Mouse (Mus musculus) gastrocnemius, postnatal 14 days (tissue): ENCODE data around the gene Mdm4. TPM values are rescaled to one million over a fixed set of nuclear protein-coding genes. Genes with fewer than 3 reads are reported as not detected.
A peak's percentile ranks its signal among the peaks of the same experiment; 100 is the strongest.
"Not testable (repeated sequence)": the region's sequence is repeated elsewhere in the genome, so short reads cannot be mapped to it uniquely, and the experiment has no call there.

Source experiments
- DNase-seq: peaks from one replicate; pipeline ENCODE4 v3.0.0; 2021; ENCODE audit warnings: mixed read lengths
- intact Hi-C: fragments of 180-260 bp; cut with DNase I; formaldehyde crosslinking; loops from one replicate; pipeline ENCODE4 v1.15.1; 2025; ENCODE audit warnings: low total_unique reads
- total RNA-seq, 2 experiments: library from RNA; stranded (reverse); gene quantifications; 2 replicates each; pipeline ENCODE4 v1.2.3; 2021

Mdm4 gene
- total RNA-seq, 2 experiments from 2014 or later, result 23.0 to 33.2 TPM

DNA sequence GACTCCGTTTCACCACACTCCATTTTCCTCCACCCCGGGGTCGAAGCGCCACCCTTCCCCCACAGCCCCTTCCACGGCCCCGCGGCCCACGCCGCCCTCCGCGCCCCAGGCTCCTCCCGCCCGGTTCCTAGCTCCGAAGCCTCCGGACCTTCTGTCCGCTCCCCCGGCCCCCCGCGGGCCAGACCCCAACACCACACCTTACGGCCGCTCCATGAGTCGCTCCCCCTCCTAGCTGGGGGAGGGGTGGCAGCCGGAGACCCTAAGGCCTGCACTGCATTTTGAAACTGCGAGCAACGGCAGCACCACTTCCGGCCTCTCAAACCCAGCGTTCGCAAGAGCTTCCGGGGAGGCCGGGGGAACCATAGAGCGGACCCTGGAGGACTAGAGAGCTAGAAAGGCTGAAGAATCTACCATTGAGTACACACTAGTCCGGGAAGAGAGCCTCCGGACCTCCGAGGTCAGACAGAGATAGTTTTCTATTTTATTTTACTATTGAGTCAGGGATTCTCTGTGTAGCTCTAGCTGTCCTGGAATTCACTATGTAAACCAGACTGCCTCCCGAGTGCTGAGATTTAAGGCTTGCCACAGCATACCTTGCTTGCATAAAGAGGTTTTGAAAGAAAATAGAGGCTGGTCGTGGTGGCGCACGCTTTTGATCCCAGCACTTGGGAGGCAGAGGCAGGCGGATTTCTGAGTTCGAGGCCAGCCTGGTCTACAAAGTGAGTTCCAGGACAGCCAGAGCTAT is 5.1 kb downstream of the Mdm4 start:
- DNase-seq, result peak; percentile 88
- intact Hi-C loops, result no loop called here

DNA sequence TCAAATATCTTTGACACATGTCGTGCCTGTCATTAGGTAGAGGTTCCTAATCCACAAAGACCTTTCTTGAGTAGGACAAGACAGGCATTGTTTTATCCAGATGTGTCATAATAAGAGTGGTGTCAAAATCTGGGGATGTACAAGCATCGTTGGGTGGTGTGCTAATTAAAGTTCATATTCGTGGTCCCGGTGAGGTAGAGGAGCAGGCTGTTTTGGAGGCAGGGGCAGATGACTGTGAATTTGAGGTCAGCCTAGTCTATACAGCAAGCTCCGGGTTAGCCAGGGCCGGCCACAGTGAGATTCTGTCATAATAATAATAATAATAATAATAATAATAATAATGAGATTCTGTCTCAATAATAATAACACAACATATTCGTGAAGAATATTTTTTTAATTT is 5.9 kb downstream of the Mdm4 start:
- intact Hi-C loops, result no loop called here
- DNase-seq, result no peak

- intact Hi-C loops, DNase-seq: not testable (repeated sequence)
These were observed 6.6 kb downstream of the Mdm4 start for GRCm38 (mm10) chr1:133023723-133024122.

GRCm38 (mm10) chr1:133021971-133022370 is 8.4 kb downstream of the Mdm4 start:
- intact Hi-C loops, DNase-seq: not testable (repeated sequence)

DNA sequence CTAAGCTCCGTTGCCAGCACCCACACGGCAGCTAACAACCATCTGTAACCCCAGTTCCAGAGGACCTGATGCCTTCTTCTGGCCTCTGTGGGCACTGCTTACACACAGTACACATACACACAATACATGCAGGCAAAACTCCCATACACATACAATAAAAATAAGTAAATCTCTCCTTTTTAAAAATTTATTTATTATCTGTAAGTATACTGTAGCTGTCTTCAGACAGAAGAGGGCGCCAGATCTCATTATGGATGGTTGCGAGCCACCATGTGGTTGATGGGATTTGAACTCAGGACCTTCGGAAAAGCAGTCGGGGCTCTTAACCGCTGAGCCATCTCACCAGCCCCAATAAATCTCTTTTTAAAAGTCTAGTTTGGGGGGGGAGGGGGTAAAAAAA is 9.0 kb downstream of the Mdm4 start:
- intact Hi-C loops, result no loop called here
- DNase-seq, result no peak

- DNase-seq, result no peak
- intact Hi-C loops, result no loop called here
These were observed 10.0 kb downstream of the Mdm4 start for GRCm38 (mm10) chr1:133020137-133020894.

- intact Hi-C loops, result no loop called here
- DNase-seq, result no peak
These were observed 11.0 kb downstream of the Mdm4 start for GRCm38 (mm10) chr1:133019312-133019711.

GRCm38 (mm10) chr1:133018580-133018979 is 11.8 kb downstream of the Mdm4 start:
- DNase-seq, result no peak
- intact Hi-C loops, result no loop called here

- intact Hi-C loops, result no loop called here
- no peak for DNase-seq
These were observed 13.5 kb downstream of the Mdm4 start for GRCm38 (mm10) chr1:133016775-133017428.

GRCm38 (mm10) chr1:133014196-133014595 is 16.2 kb downstream of the Mdm4 start:
- DNase-seq, result no peak
- intact Hi-C loops, result no loop called here

DNA sequence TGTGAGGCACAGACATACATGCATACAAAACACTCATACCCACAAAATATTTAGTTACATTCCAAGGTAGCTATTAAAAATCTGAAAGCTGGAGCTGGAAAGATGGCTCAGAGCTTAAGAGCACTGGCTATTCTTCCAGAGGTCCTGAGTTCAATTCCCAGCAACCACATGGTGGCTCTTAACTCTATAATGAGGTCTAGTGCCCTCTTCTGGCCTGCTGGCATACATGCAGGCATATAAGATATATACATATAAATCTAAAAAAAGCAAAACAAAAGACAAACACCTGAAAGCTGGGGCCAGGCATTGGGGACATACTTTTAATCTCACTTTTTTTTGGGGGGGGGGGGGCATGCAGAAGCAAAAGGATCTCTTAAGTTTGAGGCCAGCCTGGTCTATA is 17.0 kb downstream of the Mdm4 start:
- intact Hi-C loops, result no loop called here
- no peak for DNase-seq

DNA sequence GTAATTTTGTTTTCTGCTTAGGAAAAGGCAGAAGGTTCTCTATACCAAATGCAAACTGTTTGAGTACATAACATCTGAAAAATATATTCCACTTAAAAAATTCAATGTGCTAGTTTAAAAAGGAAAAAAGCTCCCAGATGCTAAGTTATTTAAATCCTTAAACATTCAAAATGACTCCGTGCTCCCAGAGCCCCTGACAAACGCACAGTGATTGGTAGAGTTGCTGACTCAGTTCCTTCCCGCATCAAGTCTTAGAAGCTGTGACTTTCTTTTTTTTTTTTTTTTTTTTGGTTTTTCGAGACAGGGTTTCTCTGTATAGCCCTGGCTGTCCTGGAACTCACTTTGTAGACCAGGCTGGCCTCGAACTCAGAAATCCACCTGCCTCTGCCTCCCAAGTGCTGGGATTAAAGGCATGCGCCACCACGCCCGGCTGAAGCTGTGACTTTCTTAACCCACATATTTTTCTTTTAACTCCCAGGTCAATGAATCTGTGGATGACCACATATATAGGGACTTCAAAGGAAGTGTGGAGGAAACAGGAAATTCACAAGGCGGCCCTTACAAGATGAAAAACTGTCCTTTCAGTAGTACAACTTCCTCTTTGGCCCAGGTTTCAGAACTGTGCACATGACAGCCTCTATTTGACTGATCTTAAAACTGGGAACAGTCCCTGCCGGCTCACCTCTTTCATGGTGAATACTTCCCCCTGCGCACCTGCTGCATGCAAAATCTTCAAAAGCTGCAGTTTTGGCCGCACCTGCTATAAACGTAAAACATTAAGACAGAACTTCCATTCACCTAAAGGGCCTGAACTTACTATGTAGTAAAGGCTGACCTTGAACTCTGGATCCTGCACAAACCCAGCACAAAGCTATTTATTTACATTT is 18.2 kb downstream of the Mdm4 start:
- DNase-seq, result no peak
- intact Hi-C loops, result no loop called here

DNA sequence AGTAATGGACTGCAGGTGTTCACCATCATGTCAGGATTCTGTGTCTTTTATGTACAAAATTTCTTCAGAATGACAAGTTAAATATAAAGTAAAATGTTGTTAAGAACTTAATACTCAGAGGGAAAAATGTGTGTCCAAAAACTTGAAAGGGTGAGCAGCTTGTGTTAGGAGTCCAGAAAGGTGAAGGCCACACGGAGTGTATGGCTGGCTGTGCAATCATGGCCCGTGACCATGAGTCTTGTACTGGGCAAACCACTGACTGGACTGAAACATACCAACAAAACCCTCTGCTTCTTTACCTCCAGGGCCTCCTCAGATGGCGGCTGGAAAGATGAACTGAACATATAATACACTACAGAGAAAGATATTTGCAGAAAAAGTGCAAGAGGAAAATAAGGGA is 23.8 kb downstream of the Mdm4 start:
- DNase-seq, result no peak
- intact Hi-C loops, result no loop called here

DNA sequence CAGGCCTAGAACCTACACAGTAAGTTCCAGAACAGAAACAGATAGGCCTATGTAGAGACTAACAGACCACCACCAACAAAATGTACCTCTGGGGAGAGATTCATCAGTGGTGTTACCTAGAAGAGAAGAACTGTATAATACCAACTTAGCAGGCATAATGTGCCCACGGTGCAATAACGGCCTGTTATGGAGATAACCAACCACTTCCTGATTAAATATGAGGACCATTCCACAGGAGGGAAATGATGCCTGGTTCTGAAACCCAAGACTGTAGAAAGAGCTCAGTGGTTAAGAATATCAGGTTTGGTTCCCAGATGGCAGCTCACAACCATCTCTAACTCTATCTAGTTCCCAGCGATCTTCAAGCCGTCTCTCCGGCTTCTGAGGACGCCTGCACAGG is 30.0 kb downstream of the Mdm4 start:
- DNase-seq, result no peak
- intact Hi-C loops, result no loop called here

GRCm38 (mm10) chr1:132991580-132991979 is 38.8 kb downstream of the Mdm4 start:
- no peak for DNase-seq
- intact Hi-C loops, result no loop called here

- DNase-seq, result no peak
- intact Hi-C loops, result no loop called here
These were observed 39.6 kb downstream of the Mdm4 start for GRCm38 (mm10) chr1:132990733-132991132.

DNA sequence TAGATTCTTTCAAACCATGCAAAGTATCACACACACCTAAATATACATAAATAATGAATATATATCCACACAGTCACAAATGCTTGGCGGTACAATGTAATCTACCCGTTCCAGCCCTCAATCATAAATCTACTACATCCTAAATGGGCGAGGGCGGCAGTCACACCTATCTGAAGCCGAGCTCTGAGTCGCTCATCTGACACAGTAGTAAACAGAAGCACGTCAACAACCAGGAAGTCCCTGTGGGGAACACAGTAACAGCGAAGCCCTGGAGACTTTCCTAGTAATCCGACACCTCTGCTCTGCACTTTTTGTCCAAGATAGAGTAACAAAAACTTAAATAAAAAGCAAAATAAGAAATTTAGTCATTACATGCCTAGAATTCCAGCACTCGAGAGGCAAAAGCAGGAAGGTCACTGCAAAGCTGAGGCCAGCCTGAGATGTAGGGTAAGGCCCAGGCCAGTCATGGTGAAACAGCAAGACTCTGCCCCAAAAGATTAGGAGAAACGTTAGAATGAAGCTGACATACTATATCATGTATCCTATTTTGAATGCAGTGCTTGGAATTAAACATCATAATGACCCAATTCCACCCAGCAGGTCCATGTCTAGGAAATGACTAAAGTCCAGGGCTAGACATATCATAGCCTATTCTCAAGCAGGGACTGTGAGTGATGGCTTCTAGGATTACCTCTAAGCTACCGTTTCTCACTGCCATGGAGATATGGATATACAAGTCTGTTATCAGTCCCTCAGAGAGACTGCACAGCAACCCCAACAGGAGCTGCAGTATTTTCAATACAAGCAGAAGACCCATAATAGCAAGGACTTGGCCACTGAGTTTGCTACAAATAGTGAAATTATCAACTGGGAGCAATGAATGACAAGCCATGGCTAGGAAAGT is 41.6 kb downstream of the Mdm4 start:
- intact Hi-C loops, DNase-seq: not testable (repeated sequence)

DNA sequence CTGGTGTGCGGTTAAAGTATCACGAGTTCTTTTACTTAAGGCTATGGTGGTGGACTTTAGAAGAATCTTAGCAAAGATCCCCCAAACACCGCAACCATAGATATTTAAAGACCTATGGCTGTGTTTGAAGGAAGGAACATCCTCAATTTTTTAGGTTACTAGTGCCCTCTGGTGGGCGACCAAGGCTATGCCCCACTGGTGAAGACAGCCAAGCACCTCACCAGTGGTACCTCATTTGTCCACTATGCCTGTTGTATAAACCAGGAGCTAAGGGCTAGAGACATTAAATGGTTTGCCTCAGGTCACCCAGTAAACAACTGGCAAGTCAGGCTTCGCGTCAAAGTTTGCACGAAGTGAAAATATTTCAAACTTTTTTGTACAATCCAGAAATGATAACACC is 47.6 kb downstream of the Mdm4 start:
- intact Hi-C loops, result no loop called here
- peak; percentile 33 for DNase-seq

DNA sequence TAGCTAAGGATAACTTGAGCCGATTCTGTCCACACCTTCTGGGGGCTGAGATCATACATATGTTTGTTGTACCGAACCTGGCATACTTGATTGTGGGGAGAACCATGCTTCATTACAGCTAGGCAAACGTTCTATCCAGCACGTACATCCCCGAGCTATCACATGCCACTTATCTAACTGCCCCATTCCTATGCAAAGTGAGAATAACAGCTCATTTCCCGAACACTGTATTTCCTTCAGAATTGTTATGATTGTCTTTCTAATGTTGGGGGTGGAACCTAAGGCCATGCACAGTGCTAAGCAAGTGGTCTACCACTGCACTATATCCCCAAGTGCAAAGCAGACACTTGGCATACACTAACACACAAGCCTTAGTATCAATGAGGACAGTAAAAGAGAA is 49.1 kb downstream of the Mdm4 start:
- intact Hi-C loops, result no loop called here

More for the DNA sequence above, 49.1 kb downstream of the Mdm4 start:
- no peak for DNase-seq
